13 mouse cellular contexts compared by ENCODE assay signal in the genomic region with DNA sequence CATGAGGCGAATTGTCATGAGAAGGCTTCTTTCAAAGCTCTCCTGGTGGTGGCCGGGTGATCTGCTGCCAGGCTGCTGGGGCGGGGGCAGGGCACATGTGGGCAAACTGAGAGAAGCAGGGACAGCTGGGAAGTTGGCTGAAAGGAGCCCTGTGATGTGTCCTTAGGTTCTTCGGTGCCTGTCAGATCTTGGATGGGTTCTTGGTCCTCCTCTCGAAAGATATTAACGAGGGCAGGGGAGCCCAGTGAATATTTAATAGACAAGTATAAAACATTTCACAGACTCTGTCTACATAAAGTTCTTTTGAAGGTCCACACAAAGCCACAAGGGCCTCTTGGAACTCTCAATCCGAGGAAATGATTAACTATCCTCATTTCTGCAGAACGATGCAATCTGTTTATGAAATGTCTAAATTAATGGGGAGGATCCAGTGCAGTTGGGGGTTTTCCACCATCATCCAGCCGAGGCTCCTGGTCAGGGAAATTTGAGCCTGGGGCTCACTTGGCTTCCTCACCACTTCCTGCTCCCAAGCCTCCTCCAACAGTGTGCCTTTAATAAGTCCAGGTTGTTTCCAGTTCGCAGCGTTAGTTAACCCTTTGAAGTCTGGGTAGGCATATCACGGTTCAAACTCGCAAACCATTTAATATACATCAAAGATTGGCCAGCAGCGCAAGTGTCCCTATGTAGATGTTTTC.
DNase-seq lines count a peak whose midpoint lies in the region; ATAC-seq and TF ChIP-seq lines count a peak whose summit lies in the region.
"Had no signal": no experiment of that assay in that cellular context is flagged by ENCODE, and none has a peak within 500 bp of the region (broad histone marks: within the 10 kb centered on the region; RNA-seq: fewer than 3 reads in every experiment).

No protein-coding gene starts in this region.

- intact Hi-C loops in left cerebral cortex, postnatal 4 days (cut with DNase I) = no loop called here

- TF ChIP-seq POLR2A in CH12.LX (IDR thresholded peaks at IDR 0.05; ENCODE audit: low read depth, low read length) = no peak

- H3K27ac ChIP-seq in CH12.LX (ENCODE audit: insufficient read depth, low read depth) = no peak overlapping the region
- H3K27ac ChIP-seq in limb, embryonic 11.5 days (replicated peaks; ENCODE audit: low read depth, low read length) = no peak overlapping the region
- no peak overlapping the region for H3K27ac ChIP-seq in midbrain, embryonic 16.5 days (ENCODE audit: low read length)
- H3K27ac ChIP-seq in midbrain, embryonic 10.5 days (replicated peaks) = no peak overlapping the region
- H3K27ac ChIP-seq: embryonic facial prominence, embryonic 13.5 days; liver, embryonic 13.5 days had no signal

- H3K79me2 ChIP-seq in CH12.LX (replicated peaks; ENCODE audit: control insufficient read depth, extremely low read depth, insufficient read depth, poor library complexity, severe bottlenecking) = no peaks in the 10 kb centered on the region

- 49% methylated on average over 14 of the region's 14 CpGs for WGBS in limb, embryonic 11.5 days
- WGBS in midbrain, embryonic 16.5 days = 68% methylated on average over 14 of the region's 14 CpGs
- WGBS in midbrain, embryonic 10.5 days = 81% methylated on average over 14 of the region's 14 CpGs

- ATAC-seq in limb, embryonic 11.5 days (ENCODE audit: insufficient number of reproducible peaks, low FRiP score, low TSS enrichment, low read depth) = no peak
- ATAC-seq in midbrain, embryonic 16.5 days = no peak
- ATAC-seq: forebrain, postnatal 0 days had no signal

- no peaks in the 10 kb centered on the region for H3K27me3 ChIP-seq in CH12.LX (replicated peaks)
- peaks cover 2% of the 10 kb centered on the region; the same call in 1 of the 2 replicates for H3K27me3 ChIP-seq in limb, embryonic 11.5 days (ENCODE audit: control insufficient read depth, insufficient read depth, low read length)
- H3K27me3 ChIP-seq in midbrain, embryonic 16.5 days (ENCODE audit: control insufficient read depth, insufficient read depth, low read depth, low read length) = peaks cover 8% of the 10 kb centered on the region
- H3K27me3 ChIP-seq in midbrain, embryonic 10.5 days (ENCODE audit: low read depth, poor library complexity, severe bottlenecking) = peaks cover 99% of the 10 kb centered on the region
- H3K27me3 ChIP-seq: liver, embryonic 13.5 days had no signal

- H3K4me3 ChIP-seq in CH12.LX (replicated peaks in 1 of 3; ENCODE audit: low read depth in 2 of 3, low read length in 2 of 3, poor library complexity in 1 of 3) = no peak overlapping the region
- no peak overlapping the region for H3K4me3 ChIP-seq in limb, embryonic 11.5 days (ENCODE audit: low read depth, low read length)
- no peak overlapping the region for H3K4me3 ChIP-seq in midbrain, embryonic 16.5 days (ENCODE audit: low read depth, low read length)
- no peak overlapping the region for H3K4me3 ChIP-seq in midbrain, embryonic 10.5 days
- H3K4me3 ChIP-seq: embryonic facial prominence, embryonic 13.5 days; liver, embryonic 13.5 days had no signal

- TF ChIP-seq RAD21 in CH12.LX (IDR thresholded peaks at IDR 0.05; ENCODE audit: low read depth, low read length) = no peak

- no peak for TF ChIP-seq EP300 in CH12.LX (IDR thresholded peaks at IDR 0.05; ENCODE audit: low read length)

- in situ Hi-C loops in CH12.LX (cut with MboI; ENCODE audit: low pct_ligation_motif_present, low pct_unique_long_range_greater_than_20kb, low sequenced_read_pairs) = no loop called here

- H3K9ac ChIP-seq in CH12.LX (ENCODE audit: insufficient read depth, low read depth) = no peak overlapping the region
- H3K9ac ChIP-seq in limb, embryonic 11.5 days (ENCODE audit: low read length) = no peak overlapping the region
- no peak overlapping the region for H3K9ac ChIP-seq in midbrain, embryonic 16.5 days (ENCODE audit: low read depth, low read length)
- H3K9ac ChIP-seq: embryonic facial prominence, embryonic 13.5 days; forebrain, postnatal 0 days; liver, embryonic 13.5 days had no signal

- H3K4me1 ChIP-seq in CH12.LX (ENCODE audit: control insufficient read depth in 1 of 2, insufficient read depth in 2 of 2) = peaks cover 5 to 25% of the 10 kb centered on the region in 2 experiments
- H3K4me1 ChIP-seq in limb, embryonic 11.5 days (ENCODE audit: control insufficient read depth, insufficient read depth, low read length) = no peaks in the 10 kb centered on the region
- no peaks in the 10 kb centered on the region for H3K4me1 ChIP-seq in midbrain, embryonic 16.5 days (ENCODE audit: control insufficient read depth, insufficient read depth, low read length)
- H3K4me1 ChIP-seq in midbrain, embryonic 10.5 days = peaks cover 14% of the 10 kb centered on the region

- peak in 1 of 2 experiments; percentile 2; a peak in 1 of 4 replicates for TF ChIP-seq CTCF in CH12.LX (conservative IDR thresholded peaks at IDR 0.05 in 1 of 2, IDR thresholded peaks at IDR 0.05 in 1 of 2; ENCODE audit: low read depth in 2 of 2, low read length in 2 of 2)

- dilution Hi-C loops in CH12.LX (cut with MboI; ENCODE audit: extremely low pct_ligation_motif_present, extremely low pct_unique_long_range_greater_than_20kb, low sequenced_read_pairs) = no loop called here

- H3K36me3 ChIP-seq in CH12.LX (replicated peaks in 1 of 2; ENCODE audit: control insufficient read depth in 1 of 2, insufficient read depth in 1 of 2, low read length in 1 of 2) = no peaks in the 10 kb centered on the region
- no peaks in the 10 kb centered on the region for H3K36me3 ChIP-seq in limb, embryonic 11.5 days (ENCODE audit: control insufficient read depth, insufficient read depth, low read length)
- H3K36me3 ChIP-seq in midbrain, embryonic 16.5 days (ENCODE audit: control insufficient read depth, insufficient read depth, low read length) = no peaks in the 10 kb centered on the region
- no peaks in the 10 kb centered on the region for H3K36me3 ChIP-seq in midbrain, embryonic 10.5 days
- H3K36me3 ChIP-seq: embryonic facial prominence, embryonic 13.5 days; liver, embryonic 13.5 days had no signal

- DNase-seq in left cerebral cortex, postnatal 4 days = peak; percentile 19
- DNase-seq in left cerebral cortex, adult 11 months (ENCODE audit: low spot score) = no peak
- no peak for DNase-seq in CH12.LX (ENCODE audit: extremely low read depth)
- peak; percentile 81 for DNase-seq in gastrocnemius, postnatal 25 days
- DNase-seq in limb, embryonic 11.5 days (ENCODE audit: low spot score) = peak; percentile 25
- no peak for DNase-seq in layer of hippocampus, adult 9-11 months
- DNase-seq in midbrain, embryonic 10.5 days (ENCODE audit: low spot score) = no peak
- DNase-seq: cerebellum, adult 2 months; forebrain, postnatal 0 days; liver, embryonic 13.5 days; right cerebral cortex, postnatal 25 days had no signal

- H3K9me3 ChIP-seq in CH12.LX (replicated peaks; ENCODE audit: low read length) = no peaks in the 10 kb centered on the region
- no peaks in the 10 kb centered on the region for H3K9me3 ChIP-seq in limb, embryonic 11.5 days (ENCODE audit: control insufficient read depth, low read length)
- no peaks in the 10 kb centered on the region for H3K9me3 ChIP-seq in midbrain, embryonic 16.5 days (replicated peaks; ENCODE audit: control insufficient read depth, low read length, poor library complexity, severe bottlenecking)
- H3K9me3 ChIP-seq in midbrain, embryonic 10.5 days (replicated peaks) = no peaks in the 10 kb centered on the region
- H3K9me3 ChIP-seq: embryonic facial prominence, embryonic 13.5 days; liver, embryonic 13.5 days had no signal

- no peak overlapping the region for H3K4me2 ChIP-seq in CH12.LX (ENCODE audit: insufficient read depth, low read depth, poor library complexity, severe bottlenecking)
- H3K4me2 ChIP-seq in limb, embryonic 11.5 days (ENCODE audit: low read depth, severe bottlenecking) = no peak overlapping the region
- no peak overlapping the region for H3K4me2 ChIP-seq in midbrain, embryonic 16.5 days (ENCODE audit: low read length)
- H3K4me2 ChIP-seq: embryonic facial prominence, embryonic 13.5 days; liver, embryonic 13.5 days had no signal

TF ChIP-seq in CH12.LX, 34 proteins besides CTCF, POLR2A, EP300 and RAD21:
- TF ChIP-seq JUN (IDR thresholded peaks at IDR 0.05; ENCODE audit: insufficient read depth, low read depth, low read length) = no peak
- peak; percentile 68 for TF ChIP-seq CHD2 (IDR thresholded peaks at IDR 0.05; ENCODE audit: low read length)
- peak; percentile 34; the same call in 1 of the 2 replicates for TF ChIP-seq MAX (IDR thresholded peaks at IDR 0.05; ENCODE audit: low read length)
TF ChIP-seq in CH12.LX: peak in this region for 2.

Comparison
In these comparisons a context has a peak if more than half of its experiments do, and no peak if none do; other contexts are left out.
1. DNase-seq: peak in left cerebral cortex, postnatal 4 days (single experiment), gastrocnemius, postnatal 25 days (single experiment) and limb, embryonic 11.5 days (single experiment); none in left cerebral cortex, adult 11 months (single experiment), CH12.LX (single experiment), layer of hippocampus, adult 9-11 months (single experiment) and midbrain, embryonic 10.5 days (single experiment).